Mouse (Mus musculus) layer of hippocampus, adult 2 months (tissue): Measurements from ENCODE around the gene Card19. TPM values are rescaled to one million over a fixed set of nuclear protein-coding genes. Genes with fewer than 3 reads are reported as not detected.

Experiments used
- DNase-seq, 2 experiments: peaks; one replicate each; pipeline ENCODE4 v3.0.0; 2022; ENCODE audit warnings: low spot score in 2 of 2
- H3K27ac ChIP-seq: fragments of 200-600 bp; 2 replicates; pipeline ENCODE4 v1.8.1; 2022
- H3K4me3 ChIP-seq: fragments of 200-600 bp; 2 replicates; pipeline ENCODE4 v1.8.1; 2022; ENCODE audit warnings: mild to moderate bottlenecking
- CTCF ChIP-seq: fragments of 200-600 bp; conservative IDR thresholded peaks from 2 replicates; pipeline ENCODE4 v1.8.1; 2022; ENCODE audit warnings: antibody characterized with exemption, mild to moderate bottlenecking, moderate library complexity
- long read RNA-seq, 2 experiments: library from polyadenylated mRNA; stranded (forward); transcript quantifications; one replicate each; pipeline ENCODE4 v2.0.0; 2021; ENCODE audit warnings: borderline mapping rate in 2 of 2
- total RNA-seq, 2 experiments: library from RNA; stranded (reverse); gene quantifications; 2 replicates each; pipeline ENCODE4 v1.2.3; 2021

The Card19 gene
- total RNA-seq, result 10 to 100 TPM; 14.8 to 15.3 TPM
- long read RNA-seq, experiment 1, transcript Card19-201 (6 exons, 804 nt), result major isoform, 6 of 13 reads
- long read RNA-seq, experiment 1, partial matches to known transcripts, result 0 of 13 reads
- long read RNA-seq, experiment 1, other reads (novel, unspliced or antisense), result 5 of 13 reads
- long read RNA-seq, experiment 2, partial matches to known transcripts, result 0 of 13 reads
- long read RNA-seq, experiment 2, other reads (novel, unspliced or antisense), result 7 of 13 reads

- Histone ChIP-seq H3K4me3 (peak within 1 kb of the TSS; percentile 84), H3K27ac (peak within 1 kb of the TSS; percentile 89)
- no peak for TF ChIP-seq CTCF
- peak; percentile 88 to 89 for DNase-seq
These were observed at the start of gene Card19 for GRCm38 (mm10) chr13:49215504-49216219. TSS of gene Card19 (minus strand) at chr13:49216037.

GRCm38 (mm10) chr13:49260036-49260722 lies 44.3 kb upstream of the Card19 start:
- H3K27ac ChIP-seq, result no peak overlapping the region
- no peak overlapping the region for H3K4me3 ChIP-seq
- TF ChIP-seq CTCF, result no peak

GRCm38 (mm10) chr13:49257819-49258313 lies 42.0 kb upstream of the Card19 start:
- DNase-seq, result no peak
- Histone ChIP-seq H3K4me3 (no peak overlapping the region), H3K27ac (no peak overlapping the region)
- no peak for TF ChIP-seq CTCF

More at GRCm38 (mm10) chr13:49260036-49260722, 44.3 kb upstream of the Card19 start:
- no peak for DNase-seq

GRCm38 (mm10) chr13:49252746-49253145 lies 36.9 kb upstream of the Card19 start:
- Histone ChIP-seq H3K27ac (no peak overlapping the region), H3K4me3 (no peak overlapping the region)
- no peak for TF ChIP-seq CTCF
- DNase-seq, result peak in 1 of 2 experiments; percentile 34

- Histone ChIP-seq H3K4me3 (no peak overlapping the region), H3K27ac (no peak overlapping the region)
- TF ChIP-seq CTCF, result no peak
- DNase-seq, result no peak
These were observed 36.3 kb upstream of the Card19 start for GRCm38 (mm10) chr13:49252113-49252512.

GRCm38 (mm10) chr13:49250716-49251517 lies 35.1 kb upstream of the Card19 start:
- H3K27ac ChIP-seq, result no peak overlapping the region
- no peak overlapping the region for H3K4me3 ChIP-seq
- no peak for TF ChIP-seq CTCF
- no peak for DNase-seq

- no peak for TF ChIP-seq CTCF
- no peak for DNase-seq
- H3K27ac ChIP-seq, result no peak overlapping the region
- no peak overlapping the region for H3K4me3 ChIP-seq
These were observed 33.8 kb upstream of the Card19 start for GRCm38 (mm10) chr13:49249634-49250033.

GRCm38 (mm10) chr13:49248923-49249322 lies 33.1 kb upstream of the Card19 start:
- no peak for TF ChIP-seq CTCF
- no peak for DNase-seq
- H3K4me3 ChIP-seq, result no peak overlapping the region
- no peak overlapping the region for H3K27ac ChIP-seq

GRCm38 (mm10) chr13:49248467-49248862 lies 32.6 kb upstream of the Card19 start, which contains the start of gene Susd3:
TSS of gene Susd3 (minus strand) at chr13:49248706.
- no peak for DNase-seq
- no peak for TF ChIP-seq CTCF
- Histone ChIP-seq H3K4me3 (peak within 1 kb of the TSS; percentile 45), H3K27ac (no peak within 1 kb of the TSS)

GRCm38 (mm10) chr13:49247740-49248466 lies 32.1 kb upstream of the Card19 start:
- DNase-seq, result no peak
- Histone ChIP-seq H3K27ac (no peak overlapping the region), H3K4me3 (peak overlapping the region; percentile 45)
- no peak for TF ChIP-seq CTCF

- Histone ChIP-seq H3K27ac (no peak overlapping the region), H3K4me3 (peak overlapping the region; percentile 45)
- TF ChIP-seq CTCF, result no peak
- no peak for DNase-seq
These were observed 31.4 kb upstream of the Card19 start for GRCm38 (mm10) chr13:49247232-49247739.
